ENCODE assay signal across 16 mouse cellular contexts in genomic region chr16:33446830-33447229, GRCm38 (mm10).
A peak's percentile ranks its signal among the peaks of the same experiment; 100 is the strongest.
DNase-seq lines count a peak whose midpoint lies in the region; ATAC-seq and TF ChIP-seq lines count a peak whose summit lies in the region.
"Had no signal": no experiment of that assay in that cellular context is flagged by ENCODE, and none has a peak within 500 bp of the region (broad histone marks: within the 10 kb centered on the region; RNA-seq: fewer than 3 reads in every experiment).

No protein-coding gene starts in this region.

- no peak for DNase-seq in forebrain, postnatal 0 days
- DNase-seq in midbrain, embryonic 11.5 days (ENCODE audit: low spot score, missing footprints) = no peak
- DNase-seq: gastrocnemius, adult 2 months; heart, adult 2 months; heart, postnatal 10 days; kidney, adult 18-20 months; lung, embryonic 14.5 days had no signal

- TF ChIP-seq CTCF in forebrain, postnatal 0 days (IDR thresholded peaks at IDR 0.05; ENCODE audit: low read depth) = no peak

- no peak overlapping the region for H3K27ac ChIP-seq in forebrain, postnatal 0 days (ENCODE audit: low read depth, low read length)
- no peak overlapping the region; the same call in 1 of the 2 replicates for H3K27ac ChIP-seq in forebrain, embryonic 15.5 days (replicated peaks)
- no peak overlapping the region for H3K27ac ChIP-seq in midbrain, embryonic 16.5 days (ENCODE audit: low read length)
- H3K27ac ChIP-seq in midbrain, embryonic 11.5 days (ENCODE audit: low read depth, low read length) = no peak overlapping the region
- H3K27ac ChIP-seq in intestine, embryonic 15.5 days = no peak overlapping the region
- H3K27ac ChIP-seq in stomach, embryonic 16.5 days (ENCODE audit: low read length) = no peak overlapping the region
- H3K27ac ChIP-seq in forebrain, embryonic 16.5 days (ENCODE audit: low read length) = no peak overlapping the region
- H3K27ac ChIP-seq: embryonic facial prominence, embryonic 13.5 days; forebrain, embryonic 10.5 days; gastrocnemius, adult 2 months; heart, adult 2 months had no signal

- no peak overlapping the region for H3K4me3 ChIP-seq in forebrain, postnatal 0 days (ENCODE audit: low read depth, low read length)
- H3K4me3 ChIP-seq in forebrain, embryonic 15.5 days = no peak overlapping the region
- H3K4me3 ChIP-seq in midbrain, embryonic 16.5 days (ENCODE audit: low read depth, low read length) = no peak overlapping the region
- no peak overlapping the region for H3K4me3 ChIP-seq in midbrain, embryonic 11.5 days (ENCODE audit: low read depth, low read length)
- H3K4me3 ChIP-seq in intestine, embryonic 15.5 days (replicated peaks) = no peak overlapping the region
- H3K4me3 ChIP-seq in stomach, embryonic 16.5 days (replicated peaks; ENCODE audit: low read length) = no peak overlapping the region
- no peak overlapping the region for H3K4me3 ChIP-seq in forebrain, embryonic 16.5 days (replicated peaks; ENCODE audit: low read length)
- H3K4me3 ChIP-seq: embryonic facial prominence, embryonic 13.5 days; forebrain, embryonic 10.5 days; gastrocnemius, adult 2 months; heart, adult 2 months; megakaryocyte, embryonic 14.5 days had no signal

- WGBS in forebrain, postnatal 0 days = 65% methylated on average over 5 of the region's 5 CpGs
- WGBS in forebrain, embryonic 15.5 days = 75% methylated on average over 5 of the region's 5 CpGs
- 77% methylated on average over 5 of the region's 5 CpGs for WGBS in midbrain, embryonic 16.5 days
- WGBS in midbrain, embryonic 11.5 days = 84% methylated on average over 5 of the region's 5 CpGs
- 44% methylated on average over 5 of the region's 5 CpGs for WGBS in intestine, embryonic 15.5 days
- 44% methylated on average over 5 of the region's 5 CpGs for WGBS in stomach, embryonic 16.5 days
- WGBS in forebrain, embryonic 16.5 days = 69% methylated on average over 5 of the region's 5 CpGs

- H3K9ac ChIP-seq in forebrain, postnatal 0 days = no peak overlapping the region
- no peak overlapping the region for H3K9ac ChIP-seq in forebrain, embryonic 15.5 days (replicated peaks)
- no peak overlapping the region for H3K9ac ChIP-seq in midbrain, embryonic 16.5 days (ENCODE audit: low read depth, low read length)
- no peak overlapping the region for H3K9ac ChIP-seq in midbrain, embryonic 11.5 days (ENCODE audit: low read length)
- H3K9ac ChIP-seq in intestine, embryonic 15.5 days = no peak overlapping the region
- H3K9ac ChIP-seq in stomach, embryonic 16.5 days (ENCODE audit: low read length) = no peak overlapping the region
- H3K9ac ChIP-seq in forebrain, embryonic 16.5 days (replicated peaks; ENCODE audit: low read depth, low read length) = no peak overlapping the region
- H3K9ac ChIP-seq: embryonic facial prominence, embryonic 13.5 days; lung, embryonic 14.5 days had no signal

- no peaks in the 10 kb centered on the region for H3K9me3 ChIP-seq in forebrain, postnatal 0 days (ENCODE audit: low read length)
- H3K9me3 ChIP-seq in forebrain, embryonic 15.5 days = no peaks in the 10 kb centered on the region
- H3K9me3 ChIP-seq in midbrain, embryonic 16.5 days (replicated peaks; ENCODE audit: control insufficient read depth, low read length, poor library complexity, severe bottlenecking) = no peaks in the 10 kb centered on the region
- H3K9me3 ChIP-seq in midbrain, embryonic 11.5 days (ENCODE audit: control insufficient read depth, low read length) = no peaks in the 10 kb centered on the region
- H3K9me3 ChIP-seq in intestine, embryonic 15.5 days = no peaks in the 10 kb centered on the region
- H3K9me3 ChIP-seq in stomach, embryonic 16.5 days (replicated peaks; ENCODE audit: control insufficient read depth, low read length) = no peaks in the 10 kb centered on the region
- H3K9me3 ChIP-seq in forebrain, embryonic 16.5 days (ENCODE audit: control insufficient read depth, low read length) = no peaks in the 10 kb centered on the region
- H3K9me3 ChIP-seq: embryonic facial prominence, embryonic 13.5 days; forebrain, embryonic 10.5 days; megakaryocyte, embryonic 14.5 days had no signal

- H3K36me3 ChIP-seq in forebrain, postnatal 0 days (ENCODE audit: insufficient read depth) = no peaks in the 10 kb centered on the region
- H3K36me3 ChIP-seq in forebrain, embryonic 15.5 days = no peaks in the 10 kb centered on the region
- H3K36me3 ChIP-seq in midbrain, embryonic 16.5 days (ENCODE audit: control insufficient read depth, insufficient read depth, low read length) = no peaks in the 10 kb centered on the region
- no peaks in the 10 kb centered on the region for H3K36me3 ChIP-seq in midbrain, embryonic 11.5 days (ENCODE audit: control insufficient read depth, insufficient read depth, low read length)
- H3K36me3 ChIP-seq in intestine, embryonic 15.5 days = no peaks in the 10 kb centered on the region
- no peaks in the 10 kb centered on the region for H3K36me3 ChIP-seq in stomach, embryonic 16.5 days (ENCODE audit: control insufficient read depth, insufficient read depth, low read length)
- no peaks in the 10 kb centered on the region for H3K36me3 ChIP-seq in forebrain, embryonic 16.5 days (ENCODE audit: control insufficient read depth, insufficient read depth)
- H3K36me3 ChIP-seq: embryonic facial prominence, embryonic 13.5 days had no signal

- no peaks in the 10 kb centered on the region for H3K27me3 ChIP-seq in forebrain, postnatal 0 days (ENCODE audit: insufficient read depth, low read length)
- no peaks in the 10 kb centered on the region for H3K27me3 ChIP-seq in forebrain, embryonic 15.5 days
- H3K27me3 ChIP-seq in midbrain, embryonic 16.5 days (ENCODE audit: control insufficient read depth, insufficient read depth, low read depth, low read length) = no peaks in the 10 kb centered on the region
- no peaks in the 10 kb centered on the region for H3K27me3 ChIP-seq in midbrain, embryonic 11.5 days (ENCODE audit: control insufficient read depth, insufficient read depth, low read length)
- H3K27me3 ChIP-seq in intestine, embryonic 15.5 days (replicated peaks) = no peaks in the 10 kb centered on the region
- no peaks in the 10 kb centered on the region for H3K27me3 ChIP-seq in stomach, embryonic 16.5 days (ENCODE audit: control insufficient read depth, insufficient read depth, low read length)
- H3K27me3 ChIP-seq in forebrain, embryonic 16.5 days (replicated peaks; ENCODE audit: control insufficient read depth, insufficient read depth, low read length) = no peaks in the 10 kb centered on the region
- H3K27me3 ChIP-seq: embryonic facial prominence, embryonic 13.5 days; megakaryocyte, embryonic 14.5 days had no signal

- ATAC-seq in forebrain, postnatal 0 days = peak; percentile 38
- ATAC-seq in forebrain, embryonic 15.5 days (replicated peaks) = no peak
- 0 out of 2 replicates have a peak, but pooled peaks have one; percentile 28 for ATAC-seq in midbrain, embryonic 16.5 days
- no peak for ATAC-seq in midbrain, embryonic 11.5 days (ENCODE audit: low FRiP score)
- peak; percentile 71 for ATAC-seq in intestine, embryonic 15.5 days
- peak; percentile 69; the same call in 1 of the 2 replicates for ATAC-seq in stomach, embryonic 16.5 days (ENCODE audit: insufficient read depth, low FRiP score)
- no peak for ATAC-seq in activated CD4-positive, CD25-positive, alpha-beta regulatory T cell, adult 4 months
- ATAC-seq in forebrain, embryonic 16.5 days = no peak

- H3K4me1 ChIP-seq in forebrain, postnatal 0 days (ENCODE audit: insufficient read depth) = no peaks in the 10 kb centered on the region
- H3K4me1 ChIP-seq in forebrain, embryonic 15.5 days = peaks cover 16% of the 10 kb centered on the region
- peaks cover 3% of the 10 kb centered on the region; the same call in 1 of the 2 replicates for H3K4me1 ChIP-seq in midbrain, embryonic 16.5 days (ENCODE audit: control insufficient read depth, insufficient read depth, low read length)
- no peaks in the 10 kb centered on the region for H3K4me1 ChIP-seq in midbrain, embryonic 11.5 days (ENCODE audit: control insufficient read depth, insufficient read depth, low read length)
- H3K4me1 ChIP-seq in intestine, embryonic 15.5 days (replicated peaks) = peaks cover 3% of the 10 kb centered on the region; the same call in 1 of the 2 replicates
- H3K4me1 ChIP-seq in stomach, embryonic 16.5 days (ENCODE audit: control insufficient read depth, insufficient read depth, low read length) = peaks cover 6% of the 10 kb centered on the region; the same call in 1 of the 2 replicates
- H3K4me1 ChIP-seq in forebrain, embryonic 16.5 days (replicated peaks; ENCODE audit: control insufficient read depth, insufficient read depth, low read length) = peaks cover 4% of the 10 kb centered on the region
- H3K4me1 ChIP-seq: embryonic facial prominence, embryonic 13.5 days; forebrain, embryonic 10.5 days had no signal

- H3K4me2 ChIP-seq in forebrain, postnatal 0 days (ENCODE audit: low read depth) = no peak overlapping the region
- H3K4me2 ChIP-seq in forebrain, embryonic 15.5 days (replicated peaks) = no peak overlapping the region
- no peak overlapping the region for H3K4me2 ChIP-seq in midbrain, embryonic 16.5 days (ENCODE audit: low read length)
- H3K4me2 ChIP-seq in midbrain, embryonic 11.5 days = no peak overlapping the region
- no peak overlapping the region for H3K4me2 ChIP-seq in intestine, embryonic 15.5 days (replicated peaks)
- no peak overlapping the region for H3K4me2 ChIP-seq in stomach, embryonic 16.5 days (ENCODE audit: low read depth, low read length)
- no peak overlapping the region for H3K4me2 ChIP-seq in forebrain, embryonic 16.5 days (ENCODE audit: low read length)
- H3K4me2 ChIP-seq: embryonic facial prominence, embryonic 13.5 days; lung, embryonic 14.5 days had no signal

Comparison
In these comparisons a context has a peak if more than half of its experiments do, and no peak if none do; other contexts are left out.
1. ATAC-seq: peak in forebrain, postnatal 0 days (single experiment), midbrain, embryonic 16.5 days (single experiment), intestine, embryonic 15.5 days (single experiment) and stomach, embryonic 16.5 days (single experiment); none in forebrain, embryonic 15.5 days (single experiment), midbrain, embryonic 11.5 days (single experiment), activated CD4-positive, CD25-positive, alpha-beta regulatory T cell, adult 4 months (single experiment) and forebrain, embryonic 16.5 days (single experiment).